In the genomic region with DNA sequence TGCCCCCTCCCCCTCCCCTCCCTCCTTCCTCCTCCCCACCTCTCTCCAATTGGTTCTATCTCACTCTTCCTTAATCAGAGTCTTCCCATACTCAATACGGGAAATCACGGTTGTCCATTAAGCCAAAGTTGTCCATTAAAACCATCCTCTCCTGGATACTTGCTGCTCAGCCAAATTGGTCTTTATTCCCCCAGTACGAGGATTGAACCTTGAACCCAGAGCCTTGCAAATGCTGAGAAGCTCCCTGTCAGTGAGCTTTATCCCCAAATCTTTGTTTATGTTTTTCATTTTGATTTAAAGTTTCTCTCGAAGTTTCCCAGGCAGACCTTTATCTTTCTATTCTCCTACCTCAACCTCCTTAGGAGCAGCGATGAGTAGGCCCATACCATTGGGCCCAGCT, we compare ENCODE assay signal across 29 mouse cellular contexts.
DNase-seq lines count a peak whose midpoint lies in the region; TF ChIP-seq lines count a peak whose summit lies in the region.
"Had no signal": no experiment of that assay in that cellular context is flagged by ENCODE, and none has a peak within 500 bp of the region (broad histone marks: within the 10 kb centered on the region; RNA-seq: fewer than 3 reads in every experiment).

No protein-coding gene starts in this region.

- H3K27me3 ChIP-seq in limb, embryonic 10.5 days (ENCODE audit: low read depth, poor library complexity, severe bottlenecking): no peaks in the 10 kb centered on the region
- H3K27me3 ChIP-seq: embryonic facial prominence, embryonic 12.5 days; hindbrain, embryonic 15.5 days; liver, embryonic 15.5 days; midbrain, embryonic 12.5 days; neural tube, embryonic 13.5 days; Patski had no signal

- intact Hi-C loops in gastrocnemius, adult 2 months (cut with DNase I): no loop called here

- H3K4me3 ChIP-seq in layer of hippocampus, adult 2 months: no peak overlapping the region
- no peak overlapping the region for H3K4me3 ChIP-seq in limb, embryonic 10.5 days
- no peak overlapping the region for H3K4me3 ChIP-seq in gastrocnemius, adult 2 months
- H3K4me3 ChIP-seq: embryonic facial prominence, embryonic 12.5 days; heart, embryonic 12.5 days; hindbrain, embryonic 15.5 days; liver, embryonic 15.5 days; midbrain, embryonic 12.5 days; neural tube, embryonic 13.5 days had no signal

- H3K36me3 ChIP-seq in limb, embryonic 10.5 days: no peaks in the 10 kb centered on the region
- H3K36me3 ChIP-seq: embryonic facial prominence, embryonic 12.5 days; heart, embryonic 12.5 days; hindbrain, embryonic 15.5 days; liver, embryonic 15.5 days; midbrain, embryonic 12.5 days; neural tube, embryonic 13.5 days had no signal

- H3K4me1 ChIP-seq in limb, embryonic 10.5 days: no peaks in the 10 kb centered on the region
- H3K4me1 ChIP-seq: midbrain, embryonic 12.5 days had no signal

- TF ChIP-seq CTCF in layer of hippocampus, adult 2 months (conservative IDR thresholded peaks at IDR 0.05): no peak
- no peak for TF ChIP-seq CTCF in gastrocnemius, adult 2 months (IDR thresholded peaks at IDR 0.05)

- H3K27ac ChIP-seq in layer of hippocampus, adult 2 months: peak overlapping the region; percentile 36; the same call in 1 of the 2 replicates
- peak overlapping the region; percentile 46; the same call in 1 of the 2 replicates for H3K27ac ChIP-seq in limb, embryonic 10.5 days
- no peak overlapping the region; the same call in 1 of the 2 replicates for H3K27ac ChIP-seq in gastrocnemius, adult 2 months
- H3K27ac ChIP-seq: embryonic facial prominence, embryonic 12.5 days; hindbrain, embryonic 15.5 days; kidney, postnatal 0 days; liver, embryonic 15.5 days; midbrain, embryonic 12.5 days; neural tube, embryonic 13.5 days; stomach, postnatal 0 days had no signal

- 89% methylated on average over 5 of the region's 5 CpGs for WGBS in limb, embryonic 10.5 days

- DNase-seq in kidney, adult 11 months: peak; percentile 47
- no peak for DNase-seq in kidney, adult 18-20 months
- no peak for DNase-seq in layer of hippocampus, adult 2 months (ENCODE audit: low spot score in 2 of 2)
- DNase-seq in layer of hippocampus, adult 11-12 months (ENCODE audit: low spot score): no peak
- DNase-seq in limb, embryonic 10.5 days (ENCODE audit: low spot score): no peak
- no peak for DNase-seq in gastrocnemius, adult 2 months
- no peak for DNase-seq in lung, postnatal 36 days
- DNase-seq: adrenal gland, postnatal 25 days; cerebellum, adult 11-12 months; embryo, embryonic 11 days; gastrocnemius, postnatal 25 days; heart, adult 11 months; heart, postnatal 4 days; layer of hippocampus, postnatal 36 days; liver; lung, embryonic 14.5 days; lung, postnatal 14 days; right cerebral cortex, postnatal 4 days; thymus, adult 18-20 months; thymus, postnatal 25 days had no signal

- no peaks in the 10 kb centered on the region for H3K9me3 ChIP-seq in limb, embryonic 10.5 days (replicated peaks)
- H3K9me3 ChIP-seq: embryonic facial prominence, embryonic 12.5 days; heart, embryonic 12.5 days; hindbrain, embryonic 15.5 days; liver, embryonic 15.5 days; midbrain, embryonic 12.5 days had no signal
